Comparison of ENCODE assay signal across 15 mouse cellular contexts in the genomic region with DNA sequence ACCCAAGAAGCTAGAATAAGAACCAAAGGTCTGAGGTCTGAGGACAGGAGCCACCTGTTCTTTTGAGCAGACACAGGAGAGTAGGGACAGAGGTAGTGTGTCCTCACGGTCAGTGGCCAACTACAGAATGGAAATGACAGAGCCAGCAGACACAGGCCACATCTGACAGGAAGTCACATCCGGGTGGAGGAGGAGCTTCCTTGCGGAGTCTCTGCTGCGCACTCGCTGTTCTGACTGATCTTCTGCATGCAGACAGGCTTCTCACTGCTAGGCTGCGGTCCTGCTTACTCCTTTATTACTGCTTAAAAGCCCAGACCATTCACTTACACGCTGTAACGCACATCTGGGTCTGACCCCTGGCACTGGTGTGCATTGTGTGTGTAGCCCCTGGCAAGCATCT. TPM values are rescaled to one million over a fixed set of nuclear protein-coding genes. Genes with fewer than 3 reads are reported as not detected.
A peak's percentile ranks its signal among the peaks of the same experiment; 100 is the strongest.
DNase-seq lines count a peak whose midpoint lies in the region; ATAC-seq and TF ChIP-seq lines count a peak whose summit lies in the region.
"Had no signal": no experiment of that assay in that cellular context is flagged by ENCODE, and none has a peak within 500 bp of the region (broad histone marks: within the 10 kb centered on the region; RNA-seq: fewer than 3 reads in every experiment).

No protein-coding gene starts in this region.

- H3K27me3 ChIP-seq in heart, adult 2 months (ENCODE audit: control insufficient read depth, insufficient read depth, low read length) = no peaks in the 10 kb centered on the region
- H3K27me3 ChIP-seq in heart, embryonic 11.5 days (ENCODE audit: control insufficient read depth, insufficient read depth, low read length) = no peaks in the 10 kb centered on the region
- no peaks in the 10 kb centered on the region for H3K27me3 ChIP-seq in E14TG2a.4 (ENCODE audit: insufficient read depth, low read length)
- H3K27me3 ChIP-seq: embryonic facial prominence, embryonic 15.5 days; forebrain, embryonic 13.5 days; midbrain, embryonic 15.5 days; Patski; stomach, embryonic 15.5 days had no signal

- WGBS in heart, adult 2 months = 37% methylated on average over 8 of the region's 8 CpGs
- 77% methylated on average over 8 of the region's 8 CpGs for WGBS in heart, embryonic 11.5 days (ENCODE audit: insufficient replicate concordance)
- WGBS in lung, adult 2 months = 51% methylated on average over 8 of the region's 8 CpGs

- peak overlapping the region; percentile 55 for H3K9ac ChIP-seq in heart, adult 2 months (ENCODE audit: low read depth, low read length)
- no peak overlapping the region for H3K9ac ChIP-seq in heart, embryonic 11.5 days (ENCODE audit: low read depth, low read length)
- H3K9ac ChIP-seq: embryonic facial prominence, embryonic 15.5 days; forebrain, embryonic 13.5 days; midbrain, embryonic 15.5 days; stomach, embryonic 15.5 days had no signal

- ATAC-seq in heart, embryonic 11.5 days (replicated peaks; ENCODE audit: insufficient number of reproducible peaks, low FRiP score, low TSS enrichment) = no peak
- ATAC-seq: forebrain, embryonic 13.5 days; midbrain, embryonic 15.5 days; Patski had no signal

- peak overlapping the region; percentile 15; the same call in 1 of the 2 replicates for H3K4me3 ChIP-seq in heart, adult 2 months
- H3K4me3 ChIP-seq in heart, embryonic 11.5 days (ENCODE audit: low read depth, low read length) = no peak overlapping the region
- H3K4me3 ChIP-seq in E14TG2a.4 (replicated peaks; ENCODE audit: low read length) = 0 out of 2 replicates have a peak overlapping the region, but pooled peaks have one; percentile 59
- H3K4me3 ChIP-seq in lung, adult 2 months (replicated peaks; ENCODE audit: extremely low read depth, low read depth, low read length) = peak overlapping the region; percentile 37
- H3K4me3 ChIP-seq: embryonic facial prominence, embryonic 15.5 days; forebrain, embryonic 13.5 days; layer of hippocampus, adult 2 months; midbrain, embryonic 15.5 days; stomach, embryonic 15.5 days had no signal

- peak; percentile 66 to 72 for DNase-seq in heart, adult 2 months
- DNase-seq in heart, adult 9 months (ENCODE audit: low spot score in 2 of 2) = peak; percentile 53 to 74
- no peak for DNase-seq in lung, adult 2 months
- no peak for DNase-seq in right cerebral cortex, postnatal 10 days (ENCODE audit: low spot score in 2 of 2)
- no peak for DNase-seq in cerebellum, postnatal 36 days
- DNase-seq: thymus, postnatal 25 days had no signal

- peak; percentile 89 for TF ChIP-seq POLR2A in heart, adult 2 months (IDR thresholded peaks at IDR 0.05; ENCODE audit: insufficient read depth, low read depth, low read length)
- peak; percentile 52; the same call in 1 of the 2 replicates for TF ChIP-seq POLR2A in lung, adult 2 months (IDR thresholded peaks at IDR 0.05; ENCODE audit: borderline replicate concordance, extremely low read depth, low read depth, low read length)

- H3K4me2 ChIP-seq in heart, embryonic 11.5 days = no peak overlapping the region
- H3K4me2 ChIP-seq: embryonic facial prominence, embryonic 15.5 days; forebrain, embryonic 13.5 days; liver, embryonic 11.5 days; midbrain, embryonic 15.5 days; stomach, embryonic 15.5 days had no signal

- peaks cover 4% of the 10 kb centered on the region for H3K79me2 ChIP-seq in heart, adult 2 months (replicated peaks; ENCODE audit: control insufficient read depth, insufficient read depth, low read length)

- no peak for TF ChIP-seq CTCF in heart, adult 2 months (IDR thresholded peaks at IDR 0.05)
- no peak for TF ChIP-seq CTCF in E14TG2a.4 (conservative IDR thresholded peaks at IDR 0.05; ENCODE audit: low read length)
- TF ChIP-seq CTCF in lung, adult 2 months (IDR thresholded peaks at IDR 0.05; ENCODE audit: insufficient read depth, low read length) = no peak

- peak overlapping the region; percentile 42 for H3K27ac ChIP-seq in heart, adult 2 months
- no peak overlapping the region for H3K27ac ChIP-seq in heart, embryonic 11.5 days (ENCODE audit: low read depth, low read length)
- H3K27ac ChIP-seq: embryonic facial prominence, embryonic 15.5 days; forebrain, embryonic 13.5 days; layer of hippocampus, adult 2 months; midbrain, embryonic 15.5 days; stomach, embryonic 15.5 days had no signal

- H3K4me1 ChIP-seq in heart, adult 2 months (ENCODE audit: control insufficient read depth, insufficient read depth, low read length) = peaks cover 31% of the 10 kb centered on the region
- peaks cover 23% of the 10 kb centered on the region for H3K4me1 ChIP-seq in heart, embryonic 11.5 days (ENCODE audit: control insufficient read depth, insufficient read depth, low read length)
- H3K4me1 ChIP-seq in E14TG2a.4 (replicated peaks; ENCODE audit: low read depth, low read length) = peaks cover 95% of the 10 kb centered on the region
- H3K4me1 ChIP-seq in lung, adult 2 months (ENCODE audit: control insufficient read depth, insufficient read depth, low read length) = no peaks in the 10 kb centered on the region

- intact Hi-C loops in heart, adult 2 months (cut with DNase I) = no loop called here

- TF ChIP-seq EP300 in heart, adult 2 months (IDR thresholded peaks at IDR 0.05; ENCODE audit: insufficient read depth, low read depth, low read length) = peak; percentile 74; the same call in 1 of the 2 replicates

- H3K9me3 ChIP-seq in heart, embryonic 11.5 days (replicated peaks; ENCODE audit: control insufficient read depth, low read length) = no peaks in the 10 kb centered on the region
- no peaks in the 10 kb centered on the region for H3K9me3 ChIP-seq in E14TG2a.4 (ENCODE audit: low read length)
- H3K9me3 ChIP-seq: embryonic facial prominence, embryonic 15.5 days; forebrain, embryonic 13.5 days; midbrain, embryonic 15.5 days; stomach, embryonic 15.5 days had no signal

- H3K36me3 ChIP-seq in heart, adult 2 months (ENCODE audit: control insufficient read depth, insufficient read depth, low read length) = no peaks in the 10 kb centered on the region
- H3K36me3 ChIP-seq in heart, embryonic 11.5 days (ENCODE audit: control insufficient read depth, insufficient read depth, low read length) = peaks cover 28% of the 10 kb centered on the region
- H3K36me3 ChIP-seq in E14TG2a.4 (ENCODE audit: insufficient read depth, low read length) = peaks cover 90% of the 10 kb centered on the region

RNA-seq across cellular contexts. Expression of gene Tmem201, which starts 9.0 kb away (rescaled TPM):
- 10 to 100 TPM; 85.9 to 93.3 TPM for total RNA-seq in heart, adult 2 months (2021)
- polyA plus RNA-seq in heart, adult 2 months (2012; rRNA removed) = 106 and 107 TPM in 2 replicates
- 25.5 and 32.5 TPM in 2 replicates for polyA plus RNA-seq in heart, embryonic 11.5 days (2014; fragmentation: Nextera tagmentation; extraction: Ambion mirVana)
- 34.0 TPM in 2 replicates for polyA plus RNA-seq in lung, adult 2 months (2012; rRNA removed)

RNA-seq across cellular contexts. Expression of gene Pik3cd, which starts 26.4 kb away (rescaled TPM):
- total RNA-seq in heart, adult 2 months (2021) = 1 to 10 TPM; 3.4 to 4.2 TPM
- 3.6 and 4.7 TPM in 2 replicates for polyA plus RNA-seq in heart, adult 2 months (2012; rRNA removed)
- polyA plus RNA-seq in heart, embryonic 11.5 days (2014; fragmentation: Nextera tagmentation; extraction: Ambion mirVana) = 2.3 and 3.2 TPM in 2 replicates
- 14.6 and 19.3 TPM in 2 replicates for polyA plus RNA-seq in lung, adult 2 months (2012; rRNA removed)

RNA-seq across cellular contexts. Expression of gene Slc25a33, which starts 45.3 kb away (rescaled TPM):
- total RNA-seq in heart, adult 2 months (2021) = 10 to 100 TPM; 22.3 to 26.0 TPM
- polyA plus RNA-seq in heart, adult 2 months (2012; rRNA removed) = 19.0 and 20.3 TPM in 2 replicates
- polyA plus RNA-seq in heart, embryonic 11.5 days (2014; fragmentation: Nextera tagmentation; extraction: Ambion mirVana) = 7.4 and 9.4 TPM in 2 replicates
- 9.5 and 12.7 TPM in 2 replicates for polyA plus RNA-seq in lung, adult 2 months (2012; rRNA removed)

Comparison
In these comparisons a context has a peak if more than half of its experiments do, and no peak if none do; other contexts are left out.
1. DNase-seq: peak in heart, adult 2 months (2 of 2) and heart, adult 9 months (2 of 2); none in lung, adult 2 months (single experiment), right cerebral cortex, postnatal 10 days (0 of 2) and cerebellum, postnatal 36 days (0 of 2).